Mouse (Mus musculus) urinary bladder, adult 18-20 months (tissue): ENCODE data around the gene Ppm1d.

Experiments
- DNase-seq, 2 experiments: peaks; one replicate each; pipeline ENCODE4 v3.0.0; 2022; ENCODE audit warnings: low spot score in 2 of 2, mixed read lengths in 2 of 2

The Ppm1d gene

DNA sequence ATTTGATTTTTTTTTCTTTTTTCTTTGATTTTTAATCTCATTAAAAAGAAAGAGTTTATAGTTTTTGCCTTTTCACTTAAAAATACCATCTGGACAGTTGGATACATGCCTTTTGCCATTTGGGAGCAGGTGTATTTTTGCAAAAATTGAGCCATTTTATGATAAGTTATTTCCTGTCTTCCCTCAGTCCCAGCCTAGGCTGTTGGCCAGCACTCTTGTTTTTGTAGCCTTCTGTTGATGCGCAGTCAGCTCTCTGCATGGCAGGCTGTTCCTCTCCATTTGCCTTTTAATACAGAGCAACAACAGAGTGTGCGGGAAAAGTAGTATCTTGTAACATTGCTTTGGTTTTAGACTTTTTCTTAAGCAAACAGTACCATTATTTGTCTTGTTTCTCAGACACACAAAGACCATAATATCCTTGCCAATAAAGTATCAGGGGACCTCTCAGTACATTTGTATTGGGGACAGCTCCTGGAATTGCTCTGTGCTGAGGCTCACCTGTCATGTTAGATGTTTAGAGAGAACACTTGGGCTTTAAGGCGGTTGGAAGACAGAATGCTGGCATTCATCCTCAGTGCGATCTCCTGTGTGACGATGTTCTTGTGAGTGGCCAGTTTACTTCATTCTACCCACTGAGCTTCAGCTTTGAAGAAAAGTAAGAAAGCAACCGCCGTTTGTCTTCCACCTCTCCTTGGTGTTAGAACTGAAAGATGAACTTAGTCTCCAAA lies 18.3 kb downstream of the Ppm1d start:
- DNase-seq, result no peak

DNA sequence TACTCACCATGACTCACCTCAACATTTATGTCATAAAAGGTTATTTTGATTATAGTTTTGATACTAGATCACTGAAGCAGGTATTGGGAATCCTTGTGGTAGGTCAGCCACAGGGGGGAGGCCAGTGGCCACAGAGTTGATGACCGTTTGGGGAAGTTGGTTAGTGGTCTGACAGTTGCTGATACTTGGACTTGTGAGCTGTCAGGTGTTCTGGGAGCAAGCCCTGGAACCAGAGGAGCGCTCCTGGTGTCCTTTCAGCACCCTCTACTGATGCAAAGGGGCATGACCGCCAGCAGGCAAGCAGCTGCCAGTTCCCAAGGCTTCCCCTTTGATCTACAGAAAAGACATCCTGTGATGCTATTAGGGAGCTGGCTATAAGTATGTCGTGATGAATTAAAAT lies 23.7 kb downstream of the Ppm1d start:
- peak in 1 of 2 experiments; percentile 51 for DNase-seq

DNA sequence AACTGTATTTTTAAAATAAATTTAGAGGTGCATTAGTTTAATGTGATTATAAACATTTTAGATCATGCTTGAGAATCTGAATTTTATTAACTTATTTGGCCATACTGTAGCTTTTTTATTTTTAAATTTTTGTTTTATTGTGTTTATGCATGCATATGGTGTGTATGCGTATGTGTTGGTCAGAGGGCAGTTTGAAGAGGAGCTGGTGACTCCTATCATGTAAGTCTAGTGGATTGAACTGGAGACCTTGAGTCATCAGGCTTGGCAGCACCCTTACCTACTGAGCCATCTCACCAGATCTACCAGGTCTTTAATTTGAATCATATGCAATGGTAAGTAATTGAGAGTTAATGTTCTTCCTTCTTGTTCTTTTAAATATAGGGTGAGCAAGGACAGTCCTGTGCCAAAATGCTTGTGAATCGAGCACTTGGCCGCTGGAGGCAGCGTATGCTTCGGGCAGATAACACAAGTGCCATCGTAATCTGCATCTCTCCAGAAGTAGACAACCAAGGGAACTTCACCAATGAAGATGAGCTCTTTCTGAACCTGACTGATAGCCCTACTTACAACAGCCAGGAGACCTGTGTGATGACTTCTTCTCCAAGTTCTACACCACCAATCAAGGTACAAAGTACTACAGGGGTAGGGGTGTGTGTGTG lies 28.3 kb downstream of the Ppm1d start:
- no peak for DNase-seq

DNA sequence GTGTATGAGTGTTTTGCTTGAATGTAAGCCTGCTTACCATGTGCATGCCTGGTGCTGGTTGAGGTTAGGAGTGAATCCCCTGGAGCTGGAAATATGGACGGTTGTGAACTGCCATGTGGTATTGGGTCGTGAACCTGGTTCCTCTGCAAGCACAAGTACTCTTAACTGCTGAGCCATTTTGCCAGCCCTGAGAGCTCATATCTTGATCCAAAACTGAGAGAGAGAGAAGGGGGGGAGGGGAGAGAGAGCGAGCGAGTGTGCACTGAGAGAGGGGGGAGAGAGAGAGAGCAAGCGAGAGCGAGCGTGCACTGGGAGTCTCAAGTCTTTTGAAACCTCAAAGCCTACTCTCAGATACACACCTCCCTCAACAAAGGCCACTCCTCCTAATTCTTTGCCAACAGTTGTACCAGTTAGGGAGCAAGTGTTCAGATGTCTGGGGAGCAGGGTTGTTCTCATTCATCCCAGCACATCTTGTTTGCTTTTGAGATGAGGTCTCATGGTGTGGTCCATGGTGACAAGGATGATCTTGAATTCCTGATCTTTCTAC lies 29.1 kb downstream of the Ppm1d start:
- DNase-seq, result no peak

DNA sequence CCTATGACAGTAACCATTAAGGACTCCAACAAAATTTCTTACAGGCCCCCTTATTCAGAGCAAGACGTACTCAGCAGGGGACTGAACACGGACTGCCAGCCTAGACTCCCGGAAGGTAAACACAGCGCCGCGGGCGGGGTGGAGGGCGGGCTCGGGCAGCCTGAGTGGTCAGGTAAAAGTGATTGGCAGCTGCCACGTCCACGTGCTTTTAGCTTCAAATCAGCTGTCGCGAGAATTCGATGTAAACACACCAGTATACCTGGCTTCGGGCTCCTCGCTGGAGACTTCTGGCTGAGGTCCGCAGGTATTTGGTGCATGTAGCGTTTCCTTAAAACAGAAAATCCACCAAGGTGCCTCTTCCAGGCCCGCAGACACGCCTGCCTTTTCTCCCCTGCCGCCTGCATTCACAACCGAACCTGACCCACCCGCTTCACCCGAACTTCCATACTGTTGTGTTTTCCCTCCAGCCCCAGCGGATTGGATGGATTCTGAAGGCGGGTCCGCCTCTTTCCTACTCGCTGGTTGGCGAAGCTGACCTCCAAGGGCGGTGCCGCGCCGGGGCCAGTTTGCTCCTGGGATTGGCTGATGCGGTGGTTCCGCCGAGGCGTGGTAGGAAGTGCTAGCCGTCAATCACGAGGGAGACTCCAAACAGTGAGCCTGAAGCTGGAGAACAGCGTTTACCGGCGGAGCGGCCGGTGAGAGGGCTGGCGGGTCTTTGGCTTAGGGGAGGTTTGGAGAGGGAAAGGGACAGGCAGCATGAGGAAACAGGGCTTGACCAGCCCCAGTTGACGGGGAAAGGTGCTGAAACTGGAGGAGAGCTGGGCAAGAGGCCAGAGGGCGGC lies 41.7 kb downstream of the Ppm1d start, which contains the start of gene Bcas3:
Bcas3 (plus strand) TSS at position 629 of the 842 bp plus-strand sequence.
- DNase-seq, result peak; percentile 93 to 99

DNA sequence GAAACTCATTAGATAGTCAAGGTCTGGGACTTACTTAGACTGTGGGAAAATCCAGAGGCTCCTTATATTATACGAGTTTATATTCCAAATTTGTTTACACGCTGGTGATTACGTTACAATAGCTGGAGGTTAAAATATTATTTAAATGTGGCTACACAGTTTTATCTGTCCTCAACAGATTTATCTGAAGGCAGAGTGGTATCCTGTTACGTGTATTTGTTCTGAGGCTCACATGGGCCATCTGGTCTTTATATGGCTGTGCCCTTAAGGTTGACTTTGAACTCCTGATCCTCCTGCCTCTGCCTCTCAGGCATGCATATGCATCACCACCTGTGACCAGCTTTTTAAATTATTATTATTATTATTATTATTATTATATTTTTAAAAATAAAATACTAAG lies 42.8 kb downstream of the Ppm1d start:
- no peak for DNase-seq

DNA sequence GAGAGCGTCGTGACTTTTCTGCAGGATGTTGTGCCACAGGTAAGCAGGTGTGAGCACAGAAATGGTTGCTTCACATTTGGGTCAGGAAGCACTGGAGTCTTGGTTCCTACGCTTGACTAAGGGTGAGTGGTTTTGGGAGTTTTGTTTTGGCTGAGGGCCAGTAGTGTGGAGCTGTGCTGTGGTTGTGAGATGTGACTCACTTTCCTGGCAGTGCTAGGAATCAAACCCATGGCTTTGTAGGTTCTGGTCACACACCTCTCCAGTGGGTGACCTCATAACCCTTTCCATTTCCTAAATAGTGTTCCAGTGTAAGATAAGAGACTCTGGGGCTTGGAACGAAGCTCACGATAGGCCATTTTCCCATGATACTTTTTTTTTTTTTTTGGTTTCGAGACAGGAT lies 48.6 kb downstream of the Ppm1d start:
- DNase-seq, result no peak

DNA sequence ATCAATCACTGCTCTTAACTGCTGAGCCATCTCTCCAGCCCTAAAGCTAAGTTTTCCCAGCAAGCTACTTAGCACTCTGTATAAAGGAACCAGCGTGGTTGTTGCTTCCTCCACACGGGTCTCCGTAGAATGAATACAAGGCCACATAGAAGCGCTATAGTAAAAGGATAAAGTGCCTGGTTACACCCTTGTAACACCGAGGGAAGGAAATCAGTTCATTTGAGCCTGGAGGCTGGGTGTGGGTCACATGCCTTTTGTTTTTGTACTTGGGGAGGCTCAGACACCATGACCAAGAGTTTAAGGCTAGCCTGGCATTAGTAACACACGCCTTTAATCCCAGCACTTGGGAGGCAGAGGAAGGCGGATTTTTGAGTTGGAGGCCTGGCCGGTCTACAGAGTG lies 50.6 kb downstream of the Ppm1d start:
- DNase-seq, result no peak

DNA sequence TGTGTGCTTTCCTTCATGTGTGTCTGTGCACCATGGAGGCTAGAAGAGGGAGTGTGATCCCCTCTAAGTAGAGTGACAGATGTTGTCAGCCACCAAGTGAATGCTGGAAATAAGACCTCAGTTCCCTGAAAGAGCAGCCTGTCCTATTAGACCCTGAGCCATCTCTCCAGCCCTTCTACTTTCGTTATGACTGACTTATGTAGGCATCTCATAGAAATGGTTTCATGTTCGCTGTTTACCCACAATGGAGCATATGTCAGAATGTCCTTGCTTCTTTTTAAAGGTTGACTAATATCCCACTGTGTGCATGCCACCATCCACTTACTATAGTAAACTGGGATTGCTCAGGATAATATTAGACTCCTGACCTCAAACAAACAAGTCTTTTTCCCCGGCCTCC lies 55.1 kb downstream of the Ppm1d start:
- DNase-seq, result no peak

DNA sequence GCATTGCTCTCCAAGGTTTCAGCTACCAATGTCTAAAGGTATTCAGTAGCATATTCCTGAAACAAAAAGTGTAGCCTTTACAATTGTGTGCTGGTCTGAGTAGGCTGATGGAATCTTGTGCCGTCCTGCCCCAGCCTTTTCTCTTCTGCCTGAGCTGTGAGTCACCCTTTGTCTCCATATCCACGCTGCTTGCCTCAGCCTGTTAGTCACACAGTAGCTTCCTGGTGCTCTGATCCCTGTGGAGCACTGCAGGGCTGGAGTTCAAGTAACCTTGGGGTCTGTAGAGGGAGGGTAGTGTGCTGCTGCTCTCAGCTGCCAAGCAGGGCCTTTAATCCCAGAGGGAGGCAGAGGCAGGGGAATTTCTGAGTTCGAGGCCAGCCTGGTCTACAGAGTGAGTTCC lies 56.8 kb downstream of the Ppm1d start:
- DNase-seq, result peak; percentile 34 to 49

DNA sequence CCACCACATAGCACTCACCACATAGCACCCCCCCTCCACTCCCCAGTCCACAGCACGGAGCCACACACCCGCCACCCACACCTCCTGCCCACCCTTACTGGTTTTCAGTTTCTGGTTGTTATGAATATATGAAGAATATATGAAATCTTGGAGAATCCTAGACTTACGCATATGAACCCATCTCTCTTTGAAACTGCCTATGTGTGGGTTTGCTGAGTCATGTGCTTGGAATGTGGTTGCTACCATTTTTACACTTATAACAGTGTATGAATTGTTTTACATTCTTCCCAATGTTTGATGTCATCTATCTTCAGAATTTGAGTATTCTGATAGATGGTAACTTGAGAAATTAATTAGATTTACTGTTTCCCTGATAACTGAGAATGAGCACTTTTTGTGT lies 68.0 kb downstream of the Ppm1d start:
- DNase-seq, result no peak

DNA sequence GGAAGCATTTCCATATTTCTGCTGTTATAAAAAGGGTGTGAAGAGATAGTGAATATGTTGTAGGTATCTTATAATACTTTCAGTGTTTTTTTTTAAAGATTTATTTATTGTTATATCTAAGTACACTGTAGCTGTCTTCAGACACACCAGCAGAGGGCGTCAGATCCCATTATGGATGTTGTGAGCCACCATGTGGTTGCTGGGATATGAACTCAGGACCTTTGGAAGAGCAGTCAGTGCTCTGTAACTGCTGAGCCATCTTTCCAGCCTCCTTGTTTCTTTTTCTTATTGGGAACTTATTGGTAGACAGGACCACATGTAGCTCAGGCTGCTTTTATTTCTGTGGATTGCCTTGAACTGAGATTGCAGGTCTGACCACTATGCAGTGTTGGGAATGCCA lies 69.0 kb downstream of the Ppm1d start:
- no peak for DNase-seq

DNA sequence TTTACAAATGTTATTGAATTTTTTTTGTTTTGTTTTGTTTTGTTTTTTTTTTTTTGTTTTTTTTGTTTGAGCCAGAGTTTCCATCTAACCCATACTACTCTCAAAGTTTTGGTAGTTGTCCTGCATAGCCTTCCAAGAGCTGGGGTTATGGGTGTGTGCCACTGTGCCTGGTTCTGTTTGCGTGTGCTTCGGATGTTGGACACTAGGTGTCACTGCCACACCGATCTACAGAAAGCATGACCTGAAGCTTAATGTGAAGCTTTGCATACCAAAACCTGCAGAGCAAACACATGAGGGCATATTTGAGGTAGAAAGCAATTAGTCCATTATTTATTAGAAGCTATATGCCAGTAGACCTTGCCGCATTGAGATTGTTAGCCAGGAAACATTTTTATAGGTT lies 71.0 kb downstream of the Ppm1d start:
- peak; percentile 53 to 57 for DNase-seq

DNA sequence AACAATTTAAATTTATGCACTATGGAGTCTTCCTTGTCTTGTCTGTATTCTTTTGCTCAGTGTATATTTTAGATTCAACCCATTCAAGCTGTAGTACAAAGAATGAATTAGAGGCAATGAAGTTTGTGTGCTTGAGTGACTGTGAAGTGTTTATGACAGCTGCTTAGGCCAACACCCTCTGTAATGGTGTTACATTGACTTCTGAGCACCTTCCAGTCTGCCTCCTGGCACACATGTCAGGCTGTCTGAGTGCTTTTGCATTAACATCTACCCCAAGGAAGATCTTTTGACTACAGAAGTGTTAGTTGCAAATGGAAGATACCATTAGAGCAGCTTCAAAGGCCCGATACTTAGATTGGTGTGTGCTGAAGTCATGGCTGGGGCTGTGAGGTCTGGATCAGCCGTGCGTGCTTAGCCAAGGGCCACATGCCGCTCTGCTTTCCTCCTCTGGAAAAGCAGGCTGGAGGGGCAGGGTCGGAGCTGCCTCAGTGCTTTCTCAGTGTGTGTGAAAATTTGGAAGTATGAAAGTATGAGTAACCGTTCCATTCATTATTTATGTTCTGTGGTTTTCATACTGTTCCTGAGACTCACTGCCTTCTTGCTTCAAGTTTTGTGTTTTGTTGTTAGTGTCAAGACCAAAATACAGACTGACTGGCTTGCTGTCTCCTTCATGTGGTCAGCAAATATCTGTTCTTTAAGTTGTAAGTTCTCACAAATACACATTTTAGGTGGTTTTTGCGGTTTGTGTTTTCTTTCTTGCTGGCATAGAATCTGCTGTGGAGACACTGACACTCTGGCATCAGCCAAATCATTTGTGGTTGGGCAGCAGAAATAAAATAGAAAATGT lies 73.2 kb downstream of the Ppm1d start:
- no peak for DNase-seq

DNA sequence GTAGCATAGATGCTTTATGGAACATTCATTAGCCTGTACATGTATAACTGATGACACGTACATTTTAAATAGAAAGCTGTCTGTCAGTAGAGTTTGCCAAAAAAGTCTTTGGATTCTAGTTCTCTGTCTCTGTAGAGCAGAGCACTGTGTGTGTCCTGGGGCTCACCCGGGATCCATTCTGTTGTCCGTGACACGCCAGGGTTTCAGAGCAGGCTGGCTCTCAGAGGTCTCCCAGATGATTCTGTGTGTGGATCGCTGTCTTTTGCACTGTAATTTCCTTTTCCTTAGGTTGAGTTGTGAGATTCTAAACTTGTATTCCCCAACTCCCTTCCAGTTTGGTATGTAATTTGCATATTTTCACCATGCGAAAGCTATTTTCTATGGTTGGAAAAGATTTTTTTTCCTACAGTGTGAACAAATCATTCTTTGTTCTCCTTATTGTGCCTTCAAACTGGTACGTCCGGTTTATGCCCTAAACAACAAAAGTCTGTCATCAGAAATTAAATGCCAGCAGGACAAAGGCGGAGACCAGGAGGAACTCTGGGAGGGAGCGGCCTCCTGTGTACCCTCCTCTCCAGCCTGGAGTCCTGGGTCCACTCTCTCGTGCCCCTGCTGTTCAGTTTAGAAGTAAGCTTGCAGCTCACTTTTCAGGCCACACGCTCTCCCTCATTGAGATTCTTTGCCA lies 81.3 kb downstream of the Ppm1d start:
- DNase-seq, result peak; percentile 17 to 19

DNA sequence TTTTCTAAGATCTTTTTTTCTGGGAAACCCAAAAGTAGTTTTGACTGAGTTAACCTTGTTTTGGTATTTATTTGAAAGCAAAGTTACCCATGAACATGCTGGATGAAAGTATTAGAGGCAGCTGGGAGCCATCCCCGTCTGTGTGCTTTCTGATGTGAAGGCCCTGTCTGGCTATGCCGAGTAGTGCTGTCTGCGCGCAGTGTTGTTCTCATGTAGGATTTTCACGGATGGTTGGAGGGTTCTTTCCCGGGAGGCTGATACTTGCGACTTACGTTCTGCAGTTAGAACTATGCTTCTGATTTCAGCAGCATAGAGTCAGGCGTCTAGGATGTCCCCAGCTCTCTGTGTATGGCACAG lies 81.8 kb downstream of the Ppm1d start:
- DNase-seq, result peak in 1 of 2 experiments; percentile 13

DNA sequence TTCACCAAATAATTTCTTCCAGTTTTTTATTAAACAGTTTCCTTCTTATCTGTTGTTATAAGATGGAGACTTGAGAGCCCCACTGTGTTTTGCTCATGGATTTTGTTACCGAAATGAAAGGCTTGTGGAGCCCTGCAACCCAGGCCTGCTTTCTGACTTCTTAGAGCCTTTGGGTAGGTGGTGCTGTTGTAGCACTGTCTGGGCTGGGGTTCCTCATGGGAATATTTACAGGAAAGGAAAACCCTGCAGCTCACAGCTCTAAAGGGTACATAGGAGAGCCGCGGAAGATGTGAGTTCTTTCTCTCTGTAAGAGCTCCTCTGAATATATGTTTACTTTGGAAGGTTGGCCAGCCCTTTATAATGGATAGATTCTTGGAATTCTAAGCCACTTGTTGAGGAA lies 82.9 kb downstream of the Ppm1d start:
- no peak for DNase-seq

DNA sequence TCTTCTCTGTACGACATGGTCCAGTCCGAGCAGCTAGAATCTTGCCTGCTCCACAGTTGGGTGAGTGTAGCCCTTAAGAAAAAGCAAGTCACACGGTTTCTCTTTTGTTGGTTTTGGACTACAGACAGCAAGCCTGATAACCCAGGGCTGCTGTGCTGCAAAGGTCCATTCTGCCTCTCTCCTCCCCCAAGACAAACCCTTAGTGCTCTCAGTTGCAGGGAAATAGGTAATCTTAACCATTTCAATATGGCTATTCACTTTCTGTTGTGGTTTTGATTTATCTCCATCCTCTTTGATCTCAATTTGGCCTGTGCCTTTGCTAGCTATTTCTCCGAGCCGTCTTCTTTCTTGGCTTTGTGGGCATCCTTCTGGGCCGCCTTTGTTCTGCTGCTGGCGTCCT lies 84.3 kb downstream of the Ppm1d start:
- DNase-seq, result no peak
